ENCODE assay signal across 32 mouse cellular contexts in the genomic region with DNA sequence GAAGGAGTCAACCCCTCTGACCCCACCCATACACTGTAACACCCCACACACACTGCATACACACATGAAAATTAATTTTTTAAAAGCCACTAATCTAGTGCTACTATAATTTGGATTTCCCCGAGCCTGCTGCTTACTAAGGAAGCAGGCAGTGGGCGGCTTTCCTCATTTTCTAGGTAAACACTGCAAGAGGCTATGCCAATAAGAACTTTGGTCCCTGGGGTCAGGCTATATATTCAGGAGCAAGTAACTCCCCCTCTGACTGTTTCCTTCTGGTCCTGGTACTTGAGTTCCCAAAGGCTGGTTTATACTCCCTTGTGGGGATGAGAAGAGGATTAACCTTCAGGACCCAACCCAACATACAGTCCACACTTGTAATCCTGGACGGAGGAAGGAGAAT. TPM values are rescaled to one million over a fixed set of nuclear protein-coding genes. Genes with fewer than 3 reads are reported as not detected.
DNase-seq lines count a peak whose midpoint lies in the region; ATAC-seq and TF ChIP-seq lines count a peak whose summit lies in the region.
"Had no signal": no experiment of that assay in that cellular context is flagged by ENCODE, and none has a peak within 500 bp of the region (broad histone marks: within the 10 kb centered on the region; RNA-seq: fewer than 3 reads in every experiment).

No protein-coding gene starts in this region.

- no peak for TF ChIP-seq EP300 in heart, postnatal 0 days (IDR thresholded peaks at IDR 0.05; ENCODE audit: low read depth)
- TF ChIP-seq EP300 in stomach, postnatal 0 days (optimal IDR thresholded peaks at IDR 0.05) = no peak

- peaks cover 74% of the 10 kb centered on the region for H3K36me3 ChIP-seq in heart, postnatal 0 days (replicated peaks; ENCODE audit: control insufficient read depth, insufficient read depth, low read length)
- H3K36me3 ChIP-seq in spleen, adult 2 months (ENCODE audit: control insufficient read depth, insufficient read depth, low read length) = peaks cover 39% of the 10 kb centered on the region
- H3K36me3 ChIP-seq in stomach, postnatal 0 days (ENCODE audit: control insufficient read depth, insufficient read depth, low read length) = peaks cover 27% of the 10 kb centered on the region

- H3K9ac ChIP-seq in heart, postnatal 0 days (replicated peaks; ENCODE audit: low read depth, low read length) = no peak overlapping the region
- H3K9ac ChIP-seq in stomach, postnatal 0 days (ENCODE audit: low read length) = no peak overlapping the region
- H3K9ac ChIP-seq: embryonic facial prominence, embryonic 12.5 days; embryonic facial prominence, embryonic 15.5 days; forebrain, postnatal 0 days; hindbrain, embryonic 13.5 days had no signal

- 78% methylated on average over 3 of the region's 3 CpGs for WGBS in heart, postnatal 0 days
- 90% methylated on average over 3 of the region's 3 CpGs for WGBS in spleen, adult 2 months
- WGBS in stomach, postnatal 0 days = 66% methylated on average over 3 of the region's 3 CpGs

- no peak for TF ChIP-seq CTCF in heart, postnatal 0 days (IDR thresholded peaks at IDR 0.05; ENCODE audit: low read depth)
- no peak for TF ChIP-seq CTCF in spleen, adult 2 months (IDR thresholded peaks at IDR 0.05; ENCODE audit: extremely low read depth, insufficient read depth, insufficient read length, insufficient replicate concordance)
- TF ChIP-seq CTCF in stomach, postnatal 0 days (IDR thresholded peaks at IDR 0.05; ENCODE audit: low read depth) = no peak

- TF ChIP-seq POLR2A in spleen, adult 2 months (IDR thresholded peaks at IDR 0.05; ENCODE audit: low read depth, low read length) = no peak

- no peak for DNase-seq in heart, postnatal 0 days (ENCODE audit: low spot score)
- DNase-seq in heart, adult 9 months (ENCODE audit: low spot score in 2 of 2) = no peak
- DNase-seq in spleen, adult 2 months (ENCODE audit: low read depth in 1 of 2, low spot score in 2 of 2) = no peak
- no peak for DNase-seq in spleen, adult 12 weeks (ENCODE audit: low spot score)
- DNase-seq in stomach, postnatal 0 days (ENCODE audit: low spot score) = peak; percentile 48
- DNase-seq: adrenal gland, adult 8-10 months; adrenal gland, postnatal 36 days; cerebellum, adult 11 months; cerebellum, adult 2 months; cerebellum, adult 9-11 months; cerebellum, postnatal 25 days; forebrain, postnatal 0 days; gastrocnemius, postnatal 25 days; heart, adult 18-20 months; kidney, adult 18-20 months had no signal

- H3K4me1 ChIP-seq in heart, postnatal 0 days (ENCODE audit: control insufficient read depth, insufficient read depth) = peaks cover 4% of the 10 kb centered on the region; the same call in 1 of the 2 replicates
- H3K4me1 ChIP-seq in spleen, adult 2 months (ENCODE audit: control insufficient read depth, insufficient read depth, insufficient read length) = peaks cover 12% of the 10 kb centered on the region
- no peaks in the 10 kb centered on the region for H3K4me1 ChIP-seq in stomach, postnatal 0 days (replicated peaks; ENCODE audit: control insufficient read depth, insufficient read depth)
- H3K4me1 ChIP-seq: embryonic facial prominence, embryonic 12.5 days; embryonic facial prominence, embryonic 15.5 days; hindbrain, embryonic 10.5 days; hindbrain, embryonic 13.5 days had no signal

- ATAC-seq in heart, postnatal 0 days (ENCODE audit: insufficient read depth, low read depth) = no peak
- peak; percentile 73 for ATAC-seq in stomach, postnatal 0 days (ENCODE audit: low FRiP score, low TSS enrichment)
- no peak for ATAC-seq in monocyte, adult 5-6 weeks (replicated peaks; ENCODE audit: insufficient number of reproducible peaks, low FRiP score, low TSS enrichment, poor library complexity, severe bottlenecking)
- ATAC-seq: forebrain, embryonic 14.5 days; forebrain, postnatal 0 days; hindbrain, embryonic 16.5 days had no signal

- no peak overlapping the region for H3K4me3 ChIP-seq in heart, postnatal 0 days (ENCODE audit: low read depth, low read length)
- no peak overlapping the region for H3K4me3 ChIP-seq in spleen, adult 2 months (ENCODE audit: extremely low read depth, insufficient read depth, insufficient read length)
- H3K4me3 ChIP-seq in stomach, postnatal 0 days (ENCODE audit: low read depth, low read length) = no peak overlapping the region
- H3K4me3 ChIP-seq: embryonic facial prominence, embryonic 12.5 days; embryonic facial prominence, embryonic 15.5 days; hindbrain, embryonic 10.5 days; hindbrain, embryonic 13.5 days had no signal

- H3K27ac ChIP-seq in heart, postnatal 0 days (ENCODE audit: low read depth) = peak overlapping the region; percentile 66
- peak overlapping the region; percentile 87 for H3K27ac ChIP-seq in spleen, adult 2 months (ENCODE audit: insufficient read depth, low read length)
- peak overlapping the region; percentile 73 for H3K27ac ChIP-seq in stomach, postnatal 0 days (replicated peaks)
- H3K27ac ChIP-seq: embryonic facial prominence, embryonic 12.5 days; embryonic facial prominence, embryonic 15.5 days; hindbrain, embryonic 10.5 days; hindbrain, embryonic 13.5 days had no signal

- H3K27me3 ChIP-seq in heart, postnatal 0 days (ENCODE audit: control insufficient read depth, insufficient read depth, low read length) = no peaks in the 10 kb centered on the region
- H3K27me3 ChIP-seq in spleen, adult 2 months (ENCODE audit: control insufficient read depth, insufficient read depth, low read length) = no peaks in the 10 kb centered on the region
- H3K27me3 ChIP-seq in stomach, postnatal 0 days (ENCODE audit: control insufficient read depth, insufficient read depth, low read length) = no peaks in the 10 kb centered on the region
- H3K27me3 ChIP-seq: embryonic facial prominence, embryonic 12.5 days; embryonic facial prominence, embryonic 15.5 days; hindbrain, embryonic 13.5 days had no signal

- H3K9me3 ChIP-seq in heart, postnatal 0 days (replicated peaks; ENCODE audit: control insufficient read depth, low read length) = no peaks in the 10 kb centered on the region
- no peaks in the 10 kb centered on the region for H3K9me3 ChIP-seq in stomach, postnatal 0 days (ENCODE audit: control insufficient read depth, low read length)
- H3K9me3 ChIP-seq: embryonic facial prominence, embryonic 12.5 days; embryonic facial prominence, embryonic 15.5 days; hindbrain, embryonic 10.5 days; hindbrain, embryonic 13.5 days had no signal

- no peak overlapping the region for H3K4me2 ChIP-seq in heart, postnatal 0 days (ENCODE audit: low read depth, low read length)
- no peak overlapping the region for H3K4me2 ChIP-seq in stomach, postnatal 0 days (replicated peaks; ENCODE audit: low read depth)
- H3K4me2 ChIP-seq: embryonic facial prominence, embryonic 12.5 days; embryonic facial prominence, embryonic 15.5 days; heart, embryonic 11.5 days; hindbrain, embryonic 13.5 days had no signal

RNA-seq across cellular contexts. Expression of a gene that starts 12.5 kb away (rescaled TPM):
- total RNA-seq in heart, postnatal 0 days (2014; rRNA removed; ENCODE audit: low replicate concordance) = 183 and 192 TPM in 2 replicates
- 135 and 138 TPM in 2 replicates for polyA plus RNA-seq in heart, postnatal 0 days (2015; fragmentation: Nextera tagmentation; extraction: Ambion mirVana)
- 44.0 and 55.7 TPM in 2 replicates for polyA plus RNA-seq in spleen, adult 2 months (2012; rRNA removed)
- polyA plus RNA-seq in stomach, postnatal 0 days (2015; fragmentation: Nextera tagmentation; extraction: Ambion mirVana) = 153 and 174 TPM in 2 replicates
- total RNA-seq in monocyte, adult 5-6 weeks (2017) = 11.7 to 14.4 TPM (median 14.4 TPM) in 3 replicates

RNA-seq across cellular contexts. Expression of a gene that starts 16.6 kb away (rescaled TPM):
- 25.8 and 34.5 TPM in 2 replicates for total RNA-seq in heart, postnatal 0 days (2014; rRNA removed; ENCODE audit: low replicate concordance)
- polyA plus RNA-seq in heart, postnatal 0 days (2015; fragmentation: Nextera tagmentation; extraction: Ambion mirVana) = 73.6 and 77.9 TPM in 2 replicates
- polyA plus RNA-seq in spleen, adult 2 months (2012; rRNA removed) = 55.1 and 69.0 TPM in 2 replicates
- 110 TPM in 2 replicates for polyA plus RNA-seq in stomach, postnatal 0 days (2015; fragmentation: Nextera tagmentation; extraction: Ambion mirVana)
- 62.9 to 100 TPM (median 82.2 TPM) in 3 replicates for total RNA-seq in monocyte, adult 5-6 weeks (2017)

RNA-seq across cellular contexts. Expression of a gene that starts 34.9 kb away (rescaled TPM):
- total RNA-seq in heart, postnatal 0 days (2014; rRNA removed; ENCODE audit: low replicate concordance) = not detected in 2 replicates
- polyA plus RNA-seq in heart, postnatal 0 days (2015; fragmentation: Nextera tagmentation; extraction: Ambion mirVana) = 0.22 and 0.52 TPM in 2 replicates
- polyA plus RNA-seq in spleen, adult 2 months (2012; rRNA removed) = 0.20 and 0.70 TPM in 2 replicates
- polyA plus RNA-seq in stomach, postnatal 0 days (2015; fragmentation: Nextera tagmentation; extraction: Ambion mirVana) = 0.36 and 0.44 TPM in 2 replicates
- not detected in 3 replicates for total RNA-seq in monocyte, adult 5-6 weeks (2017)
- total RNA-seq: adrenal gland, postnatal 36 days; common myeloid progenitor, adult 5-6 weeks; ES-E14; gastrocnemius, adult 8-10 months; gastrocnemius, postnatal 25 days; heart, postnatal 25 days had no signal
- polyA plus RNA-seq: activated CD4-positive, CD25-positive, alpha-beta regulatory T cell, adult 4 months; C2C12; CD4-positive, CD25-positive, alpha-beta regulatory T cell, adult 4 months; embryonic facial prominence, embryonic 15.5 days; forebrain, embryonic 11.5 days; forebrain, embryonic 14.5 days; heart, embryonic 11.5 days; heart, embryonic 16.5 days; hindbrain, embryonic 13.5 days had no signal

RNA-seq across cellular contexts. Expression of a gene that starts 35.1 kb away (rescaled TPM):
- not detected in 2 replicates for total RNA-seq in heart, postnatal 0 days (2014; rRNA removed; ENCODE audit: low replicate concordance)
- polyA plus RNA-seq in heart, postnatal 0 days (2015; fragmentation: Nextera tagmentation; extraction: Ambion mirVana) = not detected in 2 replicates
- 0.11 TPM in 1 of 2 replicates, not detected in the other for polyA plus RNA-seq in spleen, adult 2 months (2012; rRNA removed)
- polyA plus RNA-seq in stomach, postnatal 0 days (2015; fragmentation: Nextera tagmentation; extraction: Ambion mirVana) = 0.07 TPM in 1 of 2 replicates, not detected in the other
- not detected in 3 replicates for total RNA-seq in monocyte, adult 5-6 weeks (2017)
- total RNA-seq: adrenal gland, adult 8-10 months; adrenal gland, postnatal 36 days; common myeloid progenitor, adult 5-6 weeks; ES-E14; gastrocnemius, adult 8-10 months; gastrocnemius, postnatal 25 days; heart, adult 18-20 months; heart, postnatal 25 days had no signal
- polyA plus RNA-seq: activated CD4-positive, CD25-positive, alpha-beta regulatory T cell, adult 4 months; C2C12; CD4-positive, CD25-positive, alpha-beta regulatory T cell, adult 4 months; embryonic facial prominence, embryonic 12.5 days; embryonic facial prominence, embryonic 15.5 days; forebrain, embryonic 11.5 days; forebrain, embryonic 14.5 days; heart, embryonic 11.5 days; heart, embryonic 16.5 days; hindbrain, embryonic 10.5 days had no signal

RNA-seq across cellular contexts. Expression of a gene that starts 47.6 kb away (rescaled TPM):
- 2.0 and 8.9 TPM in 2 replicates for total RNA-seq in heart, postnatal 0 days (2014; rRNA removed; ENCODE audit: low replicate concordance)
- 0.71 and 0.99 TPM in 2 replicates for polyA plus RNA-seq in heart, postnatal 0 days (2015; fragmentation: Nextera tagmentation; extraction: Ambion mirVana)
- polyA plus RNA-seq in spleen, adult 2 months (2012; rRNA removed) = 109 and 117 TPM in 2 replicates
- 1.7 and 1.9 TPM in 2 replicates for polyA plus RNA-seq in stomach, postnatal 0 days (2015; fragmentation: Nextera tagmentation; extraction: Ambion mirVana)
- 122 to 412 TPM (median 167 TPM) in 3 replicates for total RNA-seq in monocyte, adult 5-6 weeks (2017)
- total RNA-seq: gastrocnemius, adult 8-10 months had no signal
